Mouse (Mus musculus) erythroblast, adult 5-6 weeks (primary cell): Measurements from ENCODE around the gene Kcnh1. TPM values are rescaled to one million over a fixed set of nuclear protein-coding genes. Genes with fewer than 3 reads are reported as not detected.

Source experiments
- ATAC-seq: replicated peaks from 2 replicates; pipeline ENCODE4 v1.8.0; 2016; ENCODE audit warnings: moderate number of reproducible peaks, mild to moderate bottlenecking, moderate TSS enrichment, inconsistent platforms; ENCODE audit not compliant: poor library complexity, low FRiP score, severe bottlenecking
- total RNA-seq, 2 experiments: library from RNA; stranded (forward) in 1 of 2; stranded (reverse) in 1 of 2; fragments of 150-400 nt in 1 of 2; fragments of 200-764, 138-1000 nt in 1 of 2; gene quantifications; 2 replicates each; pipeline versions ENCODE4 v1.2.3 to v1.2.4; 2015 to 2017; ENCODE audit warnings: low replicate concordance in 2 of 2

Gene Kcnh1
- total RNA-seq, 2 experiments from 2014 or later: not detected

DNA sequence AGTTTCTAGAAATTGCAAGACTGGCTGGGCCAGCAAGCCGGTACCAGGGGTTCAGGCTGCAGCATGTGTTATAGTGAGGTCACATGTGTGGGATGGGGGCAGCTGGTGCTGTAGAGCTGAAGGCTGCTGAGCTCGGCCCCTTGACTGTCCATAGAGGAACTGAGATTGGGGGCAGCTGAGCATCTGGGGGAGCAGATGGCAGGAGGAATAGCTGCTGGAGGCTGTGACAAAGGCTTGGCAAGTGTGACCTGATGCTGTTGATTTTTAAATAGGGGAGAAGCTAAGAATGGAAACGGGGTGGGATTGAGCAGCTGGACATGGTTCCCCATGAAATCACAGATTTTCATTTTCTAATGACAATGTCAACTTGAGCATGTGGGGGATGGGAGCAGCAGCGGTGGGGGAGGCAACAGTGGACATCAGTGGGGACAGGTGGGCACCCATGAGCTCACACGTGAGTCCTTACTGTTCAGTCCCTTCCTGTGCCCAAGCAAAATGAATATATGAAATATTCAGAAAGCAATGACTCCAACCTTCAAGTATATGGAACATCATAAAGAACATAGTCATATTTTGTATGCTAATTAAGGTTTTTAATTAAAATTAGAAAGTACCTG is 367.5 kb downstream of the Kcnh1 start:
- no peak for ATAC-seq

GRCm38 (mm10) chr1:192559341-192559740 is 368.8 kb downstream of the Kcnh1 start:
- ATAC-seq: no peak

Other genes starting within 250 kb of the Kcnh1 start
- not detected in 2 replicates for gene Rd3, start 213.4 kb upstream of the Kcnh1 start, total RNA-seq (2015; ENCODE audit: low replicate concordance)
- gene Rd3, start 213.4 kb upstream of the Kcnh1 start, total RNA-seq (2017; ENCODE audit: low replicate concordance): 0.26 TPM in 1 of 2 replicates, not detected in the other
- gene Traf5, start 98.2 kb upstream of the Kcnh1 start, total RNA-seq (2015; ENCODE audit: low replicate concordance): 8.2 TPM in 1 of 2 replicates, not detected in the other
- 1.5 and 2.6 TPM in 2 replicates for gene Traf5, start 98.2 kb upstream of the Kcnh1 start, total RNA-seq (2017; ENCODE audit: low replicate concordance)
- 7.5 and 12.5 TPM in 2 replicates for gene Rcor3, start 52.7 kb upstream of the Kcnh1 start, total RNA-seq (2015; ENCODE audit: low replicate concordance)
- 10.8 and 41.0 TPM in 2 replicates for gene Rcor3, start 52.7 kb upstream of the Kcnh1 start, total RNA-seq (2017; ENCODE audit: low replicate concordance)